Mouse (Mus musculus): ENCODE results near the gene C1qtnf5. TPM values are rescaled to one million over a fixed set of nuclear protein-coding genes. Genes with fewer than 3 reads are reported as not detected.

C1qtnf5 gene
- polyA plus RNA-seq, 1 experiment from 2014 or later, result 5.6 TPM

DNA sequence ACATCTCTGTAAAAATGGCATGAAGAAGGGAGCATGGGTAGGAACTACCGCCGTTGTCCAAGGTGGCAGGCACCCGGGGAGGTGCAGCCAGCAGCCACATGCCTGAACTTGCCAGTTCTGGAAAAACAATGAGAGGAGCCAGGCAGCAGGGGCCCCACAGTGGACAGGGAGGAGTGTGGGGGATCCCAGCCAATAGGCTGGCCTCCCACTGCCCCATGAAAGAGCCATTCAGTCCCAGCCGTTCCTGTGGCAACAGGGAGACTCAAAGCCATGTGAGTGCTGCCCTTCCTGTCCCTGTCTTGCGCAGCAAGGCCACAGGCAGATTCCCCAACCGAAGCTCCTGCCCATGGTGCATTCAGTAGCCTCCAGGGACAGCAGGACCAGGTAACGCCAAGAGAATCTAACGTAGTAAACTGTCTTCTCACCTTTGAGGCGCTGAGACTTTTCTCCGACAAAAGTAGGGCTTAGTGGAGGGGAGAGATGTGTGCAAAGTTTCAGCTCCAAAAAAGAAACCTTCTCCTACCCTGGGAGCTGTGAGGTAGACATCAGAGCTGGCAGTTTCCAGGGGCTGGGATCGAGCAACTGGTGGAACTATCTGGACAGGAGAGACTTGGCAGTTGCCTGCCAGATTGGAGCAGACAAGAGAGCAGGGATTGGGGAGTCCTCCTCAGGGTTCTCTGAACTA lies 35.0 kb upstream of the C1qtnf5 start:
- no peak overlapping the region for H3K4me3 ChIP-seq (ENCODE audit: low read length)
- no peaks in the 10 kb centered on the region for H3K36me3 ChIP-seq (ENCODE audit: control insufficient read depth, insufficient read depth, low read length)
- peaks cover 9% of the 10 kb centered on the region for H3K4me1 ChIP-seq (replicated peaks; ENCODE audit: control insufficient read depth, insufficient read depth, low read length)
- no peak for ATAC-seq (ENCODE audit: low read depth)
- no peaks in the 10 kb centered on the region for H3K9me3 ChIP-seq (ENCODE audit: control insufficient read depth, low read length)
- peaks cover 6% of the 10 kb centered on the region for H3K27me3 ChIP-seq (ENCODE audit: control insufficient read depth, insufficient read depth, low read depth, low read length)
- H3K27ac ChIP-seq (ENCODE audit: low read length), result no peak overlapping the region
- 36% methylated on average over 11 of the region's 11 CpGs for WGBS
- H3K4me2 ChIP-seq (ENCODE audit: low read depth, low read length), result no peak overlapping the region; the same call in 1 of the 2 replicates
- H3K9ac ChIP-seq (ENCODE audit: low read length), result 0 out of 2 replicates have a peak overlapping the region, but pooled peaks have one; percentile 15

DNA sequence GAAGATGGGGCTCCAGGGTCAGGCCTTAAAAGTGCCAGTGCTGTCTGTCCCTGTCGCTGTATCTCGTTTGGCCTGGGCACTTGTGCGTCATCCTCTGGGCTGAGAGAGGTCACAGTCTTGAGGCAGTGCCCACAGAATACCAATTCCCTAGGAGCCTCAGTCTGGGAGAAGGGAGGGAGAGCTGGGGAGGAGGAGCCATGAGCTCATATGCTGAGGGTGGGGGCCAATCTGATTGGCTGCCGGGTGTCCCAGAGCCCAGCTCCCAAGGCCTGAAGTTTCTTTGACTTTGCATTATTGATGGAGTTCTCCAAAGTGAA lies 34.5 kb upstream of the C1qtnf5 start:
- Histone ChIP-seq H3K9ac (ENCODE audit: low read length) (no peak overlapping the region), H3K4me1 (replicated peaks; ENCODE audit: control insufficient read depth, insufficient read depth, low read length) (peaks cover 5% of the 10 kb centered on the region), H3K4me2 (ENCODE audit: low read depth, low read length) (no peak overlapping the region), H3K27ac (ENCODE audit: low read length) (no peak overlapping the region), H3K36me3 (ENCODE audit: control insufficient read depth, insufficient read depth, low read length) (no peaks in the 10 kb centered on the region), H3K27me3 (ENCODE audit: control insufficient read depth, insufficient read depth, low read depth, low read length) (peaks cover 6% of the 10 kb centered on the region), H3K4me3 (ENCODE audit: low read length) (no peak overlapping the region), H3K9me3 (ENCODE audit: control insufficient read depth, low read length) (no peaks in the 10 kb centered on the region)
- peak; percentile 32; the same call in 1 of the 2 replicates for ATAC-seq (ENCODE audit: low read depth)
- 30% methylated on average over 4 of the region's 4 CpGs for WGBS

DNA sequence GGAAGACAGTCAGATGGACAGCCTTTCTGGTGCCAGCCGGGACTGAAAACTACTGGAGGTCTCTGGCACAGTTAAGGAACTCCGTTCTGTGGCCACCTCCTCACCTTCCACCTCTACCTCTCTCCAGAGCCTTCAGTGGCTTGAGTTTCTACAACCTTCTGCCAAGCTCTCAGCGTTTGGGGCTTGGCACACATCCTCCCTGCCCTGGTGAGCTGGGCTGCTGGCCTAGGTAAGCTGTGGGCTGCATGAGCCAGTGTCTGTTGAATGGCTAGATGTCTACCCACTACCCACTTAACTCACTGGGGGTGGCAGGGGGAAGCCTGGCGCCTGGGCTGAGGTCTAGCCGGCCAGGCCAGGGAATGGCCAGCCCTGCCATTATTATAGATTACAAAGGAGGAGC lies 33.9 kb upstream of the C1qtnf5 start:
- H3K4me2 ChIP-seq (ENCODE audit: low read depth, low read length), result no peak overlapping the region
- 78% methylated on average over 5 of the region's 5 CpGs for WGBS
- H3K36me3 ChIP-seq (ENCODE audit: control insufficient read depth, insufficient read depth, low read length), result no peaks in the 10 kb centered on the region
- H3K9me3 ChIP-seq (ENCODE audit: control insufficient read depth, low read length), result no peaks in the 10 kb centered on the region
- H3K27ac ChIP-seq (ENCODE audit: low read length), result no peak overlapping the region
- ATAC-seq (ENCODE audit: low read depth), result no peak
- H3K4me1 ChIP-seq (replicated peaks; ENCODE audit: control insufficient read depth, insufficient read depth, low read length), result peaks cover 5% of the 10 kb centered on the region
- H3K9ac ChIP-seq (ENCODE audit: low read length), result no peak overlapping the region; the same call in 1 of the 2 replicates
- H3K4me3 ChIP-seq (ENCODE audit: low read length), result no peak overlapping the region
- peaks cover 6% of the 10 kb centered on the region for H3K27me3 ChIP-seq (ENCODE audit: control insufficient read depth, insufficient read depth, low read depth, low read length)

DNA sequence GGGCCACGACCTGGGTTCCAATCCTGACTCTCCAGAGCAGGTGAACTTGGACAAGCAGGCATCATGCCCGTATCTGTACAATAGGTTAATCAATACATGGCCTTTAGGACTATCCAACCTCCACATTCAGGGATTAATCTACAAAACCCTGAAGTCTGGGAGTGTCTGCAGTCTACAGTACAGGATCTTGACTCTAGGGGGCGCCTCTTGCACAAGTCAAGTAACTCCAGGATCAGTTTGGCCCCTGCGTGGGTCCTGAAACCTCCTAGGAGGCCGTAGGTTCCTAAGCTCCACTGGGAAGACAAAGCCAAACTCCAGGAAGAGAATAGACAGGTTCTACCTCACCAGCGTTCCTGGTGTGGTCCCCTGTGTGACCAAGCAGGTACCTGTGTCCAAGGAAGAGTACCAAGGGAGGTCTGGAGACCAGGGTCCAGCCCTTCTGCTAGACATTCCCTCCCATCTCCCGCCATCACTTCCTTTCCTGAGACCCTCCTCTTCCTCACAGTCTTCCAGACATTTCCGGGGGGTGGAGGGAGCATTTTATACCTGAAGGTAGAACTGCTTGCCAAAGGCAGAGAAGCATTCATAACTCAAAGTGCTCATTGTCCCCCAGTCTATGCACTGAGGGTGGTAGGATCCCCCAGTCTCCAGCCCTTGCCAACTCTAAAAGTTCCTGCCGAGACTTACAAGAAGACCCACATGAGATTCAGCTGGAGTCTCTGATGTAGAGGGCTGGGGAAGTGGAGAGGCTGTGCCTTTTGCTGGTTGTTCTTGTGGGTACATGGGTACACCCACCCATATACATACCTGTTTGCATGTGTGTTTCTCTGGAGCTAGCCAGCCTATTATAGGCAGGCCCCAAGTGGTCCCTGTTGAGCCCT lies 32.4 kb upstream of the C1qtnf5 start:
- H3K36me3 ChIP-seq (ENCODE audit: control insufficient read depth, insufficient read depth, low read length), result no peaks in the 10 kb centered on the region
- H3K4me1 ChIP-seq (replicated peaks; ENCODE audit: control insufficient read depth, insufficient read depth, low read length), result peaks cover 19% of the 10 kb centered on the region
- no peaks in the 10 kb centered on the region for H3K9me3 ChIP-seq (ENCODE audit: control insufficient read depth, low read length)
- 56% methylated on average over 9 of the region's 9 CpGs for WGBS
- no peak overlapping the region for H3K9ac ChIP-seq (ENCODE audit: low read length)
- H3K27ac ChIP-seq (ENCODE audit: low read length), result no peak overlapping the region
- no peak overlapping the region for H3K4me3 ChIP-seq (ENCODE audit: low read length)
- H3K27me3 ChIP-seq (ENCODE audit: control insufficient read depth, insufficient read depth, low read depth, low read length), result peaks cover 6% of the 10 kb centered on the region
- ATAC-seq (ENCODE audit: low read depth), result no peak
- no peak overlapping the region for H3K4me2 ChIP-seq (ENCODE audit: low read depth, low read length)

DNA sequence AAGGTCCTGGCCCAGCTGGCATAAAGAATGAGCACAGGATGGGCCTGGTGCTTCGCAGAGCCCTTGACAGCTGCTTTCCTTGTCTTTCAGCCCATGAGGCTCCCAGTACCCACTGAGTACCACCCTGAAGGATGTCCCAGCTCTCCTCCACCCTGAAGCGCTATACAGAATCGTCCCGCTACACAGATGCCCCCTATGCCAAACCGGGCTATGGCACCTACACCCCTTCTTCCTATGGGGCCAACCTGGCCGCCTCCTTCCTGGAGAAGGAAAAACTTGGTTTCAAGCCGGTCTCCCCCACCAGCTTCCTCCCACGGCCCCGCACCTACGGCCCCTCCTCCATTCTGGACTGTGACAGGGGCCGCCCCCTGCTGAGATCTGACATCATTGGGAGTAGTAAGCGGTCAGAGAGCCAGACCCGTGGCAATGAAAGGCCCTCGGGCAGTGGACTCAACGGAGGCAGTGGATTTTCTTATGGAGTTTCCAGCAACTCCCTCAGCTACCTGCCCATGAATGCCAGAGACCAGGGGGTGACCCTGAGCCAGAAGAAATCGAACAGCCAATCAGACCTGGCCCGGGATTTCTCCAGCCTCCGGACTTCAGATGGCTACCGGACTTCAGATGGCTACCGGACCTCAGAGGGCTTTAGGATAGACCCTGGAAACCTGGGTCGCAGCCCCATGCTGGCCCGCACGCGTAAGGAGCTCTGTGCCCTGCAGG lies 31.6 kb upstream of the C1qtnf5 start:
- no peaks in the 10 kb centered on the region for H3K9me3 ChIP-seq (ENCODE audit: control insufficient read depth, low read length)
- peaks cover under 1% of the 10 kb centered on the region for H3K27me3 ChIP-seq (ENCODE audit: control insufficient read depth, insufficient read depth, low read depth, low read length)
- H3K9ac ChIP-seq (ENCODE audit: low read length), result no peak overlapping the region
- H3K4me3 ChIP-seq (ENCODE audit: low read length), result no peak overlapping the region
- WGBS, result 73% methylated on average over 24 of the region's 24 CpGs
- H3K27ac ChIP-seq (ENCODE audit: low read length), result no peak overlapping the region
- H3K36me3 ChIP-seq (ENCODE audit: control insufficient read depth, insufficient read depth, low read length), result no peaks in the 10 kb centered on the region
- H3K4me2 ChIP-seq (ENCODE audit: low read depth, low read length), result no peak overlapping the region
- peaks cover 20% of the 10 kb centered on the region for H3K4me1 ChIP-seq (replicated peaks; ENCODE audit: control insufficient read depth, insufficient read depth, low read length)
- no peak for ATAC-seq (ENCODE audit: low read depth)

DNA sequence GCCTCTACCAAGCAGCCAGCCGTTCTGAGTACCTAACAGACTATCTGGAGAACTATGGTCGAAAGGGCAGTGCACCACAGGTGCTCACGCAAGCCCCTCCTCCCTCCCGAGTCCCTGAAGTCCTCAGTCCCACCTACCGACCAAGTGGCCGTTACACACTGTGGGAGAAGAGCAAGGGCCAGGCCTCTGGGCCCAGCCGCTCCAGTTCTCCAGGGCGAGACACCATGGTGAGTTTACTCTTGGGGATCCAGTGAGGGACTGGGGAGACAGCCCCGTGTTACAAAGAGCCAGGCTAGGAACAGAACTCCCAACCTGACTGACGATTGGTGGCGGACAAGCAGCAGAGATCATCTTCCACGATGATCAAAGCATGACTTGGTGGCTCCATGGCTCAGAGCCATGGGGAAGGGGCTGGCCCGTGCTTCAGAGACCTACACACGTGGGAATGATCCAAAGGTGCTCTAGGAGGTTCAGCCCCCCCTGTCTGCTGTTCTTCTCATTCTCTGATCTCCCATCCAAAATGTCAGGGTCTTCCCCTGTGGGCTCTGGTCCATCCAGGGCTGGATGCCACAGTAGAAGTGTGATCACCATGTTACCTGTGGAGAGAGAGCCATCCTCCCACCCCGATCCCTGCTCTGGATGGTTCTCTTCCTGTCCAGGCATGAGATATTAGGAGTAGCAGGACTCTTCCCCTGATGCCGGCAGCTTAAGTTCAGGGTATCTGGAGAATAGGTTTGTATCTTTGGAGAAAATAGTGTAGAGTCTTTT lies 30.9 kb upstream of the C1qtnf5 start:
- no peak overlapping the region for H3K9ac ChIP-seq (ENCODE audit: low read length)
- peaks cover 20% of the 10 kb centered on the region for H3K4me1 ChIP-seq (replicated peaks; ENCODE audit: control insufficient read depth, insufficient read depth, low read length)

DNA sequence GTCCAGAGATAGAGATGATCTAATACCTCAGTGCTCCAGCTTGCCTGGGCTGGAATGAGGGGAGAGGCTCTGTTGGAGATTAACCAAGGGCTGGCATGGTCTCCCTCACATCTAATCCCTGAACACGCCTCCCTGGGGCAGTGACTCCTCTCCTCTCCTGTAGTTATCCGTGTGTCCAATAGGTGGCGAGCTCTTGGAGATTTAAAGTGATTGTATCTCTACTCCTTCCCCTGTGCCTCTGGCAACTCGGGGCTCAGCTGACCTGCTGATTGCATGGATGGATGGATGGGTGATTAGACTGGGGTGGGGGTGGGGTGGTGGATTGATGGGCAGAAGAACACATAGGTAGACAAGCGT lies 30.3 kb upstream of the C1qtnf5 start:
- Histone ChIP-seq H3K27ac (ENCODE audit: low read length) (no peak overlapping the region), H3K9ac (ENCODE audit: low read length) (no peak overlapping the region), H3K4me2 (ENCODE audit: low read depth, low read length) (no peak overlapping the region), H3K4me3 (ENCODE audit: low read length) (no peak overlapping the region), H3K36me3 (ENCODE audit: control insufficient read depth, insufficient read depth, low read length) (no peaks in the 10 kb centered on the region), H3K27me3 (ENCODE audit: control insufficient read depth, insufficient read depth, low read depth, low read length) (no peaks in the 10 kb centered on the region; the same call in none of the 2 replicates), H3K9me3 (ENCODE audit: control insufficient read depth, low read length) (no peaks in the 10 kb centered on the region), H3K4me1 (replicated peaks; ENCODE audit: control insufficient read depth, insufficient read depth, low read length) (peaks cover 19% of the 10 kb centered on the region)
- WGBS, result 17% methylated on average over 5 of the region's 5 CpGs
- ATAC-seq (ENCODE audit: low read depth), result no peak

More for the DNA sequence above, 30.9 kb upstream of the C1qtnf5 start:
- no peaks in the 10 kb centered on the region for H3K9me3 ChIP-seq (ENCODE audit: control insufficient read depth, low read length)
- H3K27me3 ChIP-seq (ENCODE audit: control insufficient read depth, insufficient read depth, low read depth, low read length), result no peaks in the 10 kb centered on the region; the same call in none of the 2 replicates
- no peak overlapping the region for H3K4me3 ChIP-seq (ENCODE audit: low read length)
- ATAC-seq (ENCODE audit: low read depth), result no peak
- WGBS, result 56% methylated on average over 16 of the region's 16 CpGs
- no peaks in the 10 kb centered on the region for H3K36me3 ChIP-seq (ENCODE audit: control insufficient read depth, insufficient read depth, low read length)
- no peak overlapping the region for H3K4me2 ChIP-seq (ENCODE audit: low read depth, low read length)
- no peak overlapping the region for H3K27ac ChIP-seq (ENCODE audit: low read length)

DNA sequence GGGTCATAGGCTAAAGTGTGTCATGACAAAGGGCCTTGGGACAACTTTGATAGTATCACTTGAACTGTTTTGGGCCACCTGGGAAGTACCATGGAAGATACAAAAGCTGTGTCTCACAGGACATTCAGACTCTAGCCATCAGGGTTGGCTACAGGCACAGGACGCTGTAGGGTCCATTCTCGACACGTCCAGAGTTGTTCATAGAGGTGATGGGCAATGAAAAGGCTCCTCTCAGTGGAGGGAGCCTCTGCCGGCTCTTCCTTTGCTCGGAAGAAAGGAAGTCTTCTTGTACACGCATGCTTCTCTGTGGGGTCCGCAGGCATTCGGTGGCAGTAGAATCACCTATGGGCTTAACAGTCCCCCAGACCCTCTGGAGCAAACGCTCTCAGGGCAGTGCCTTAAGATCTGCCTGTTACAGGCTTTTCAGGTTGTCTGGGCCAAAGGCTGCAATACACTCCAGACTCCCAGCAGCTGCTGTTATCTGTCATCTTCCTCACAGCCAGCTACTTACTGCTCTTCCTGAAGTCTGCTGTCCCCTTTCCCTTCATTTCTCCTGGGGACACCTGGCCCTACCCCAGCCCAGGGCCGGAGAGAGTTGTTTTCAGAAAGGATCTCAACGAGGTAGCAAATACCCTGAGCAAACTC lies 29.7 kb upstream of the C1qtnf5 start:
- peaks cover 15% of the 10 kb centered on the region for H3K4me1 ChIP-seq (replicated peaks; ENCODE audit: control insufficient read depth, insufficient read depth, low read length)
- H3K4me2 ChIP-seq (ENCODE audit: low read depth, low read length), result no peak overlapping the region
- H3K27ac ChIP-seq (ENCODE audit: low read length), result no peak overlapping the region
- H3K4me3 ChIP-seq (ENCODE audit: low read length), result no peak overlapping the region
- H3K9me3 ChIP-seq (ENCODE audit: control insufficient read depth, low read length), result no peaks in the 10 kb centered on the region
- H3K9ac ChIP-seq (ENCODE audit: low read length), result no peak overlapping the region
- WGBS, result 80% methylated on average over 11 of the region's 11 CpGs
- no peak for ATAC-seq (ENCODE audit: low read depth)
- H3K36me3 ChIP-seq (ENCODE audit: control insufficient read depth, insufficient read depth, low read length), result no peaks in the 10 kb centered on the region
- H3K27me3 ChIP-seq (ENCODE audit: control insufficient read depth, insufficient read depth, low read depth, low read length), result no peaks in the 10 kb centered on the region; the same call in 1 of the 2 replicates

All from lung, embryonic 16.5 days (tissue).